Mouse (Mus musculus): Measurements from ENCODE around the gene Nedd9. TPM values are rescaled to one million over a fixed set of nuclear protein-coding genes. Genes with fewer than 3 reads are reported as not detected.

The Nedd9 gene
- total RNA-seq, 1 experiment from 2014 or later: 12.2 TPM

DNA sequence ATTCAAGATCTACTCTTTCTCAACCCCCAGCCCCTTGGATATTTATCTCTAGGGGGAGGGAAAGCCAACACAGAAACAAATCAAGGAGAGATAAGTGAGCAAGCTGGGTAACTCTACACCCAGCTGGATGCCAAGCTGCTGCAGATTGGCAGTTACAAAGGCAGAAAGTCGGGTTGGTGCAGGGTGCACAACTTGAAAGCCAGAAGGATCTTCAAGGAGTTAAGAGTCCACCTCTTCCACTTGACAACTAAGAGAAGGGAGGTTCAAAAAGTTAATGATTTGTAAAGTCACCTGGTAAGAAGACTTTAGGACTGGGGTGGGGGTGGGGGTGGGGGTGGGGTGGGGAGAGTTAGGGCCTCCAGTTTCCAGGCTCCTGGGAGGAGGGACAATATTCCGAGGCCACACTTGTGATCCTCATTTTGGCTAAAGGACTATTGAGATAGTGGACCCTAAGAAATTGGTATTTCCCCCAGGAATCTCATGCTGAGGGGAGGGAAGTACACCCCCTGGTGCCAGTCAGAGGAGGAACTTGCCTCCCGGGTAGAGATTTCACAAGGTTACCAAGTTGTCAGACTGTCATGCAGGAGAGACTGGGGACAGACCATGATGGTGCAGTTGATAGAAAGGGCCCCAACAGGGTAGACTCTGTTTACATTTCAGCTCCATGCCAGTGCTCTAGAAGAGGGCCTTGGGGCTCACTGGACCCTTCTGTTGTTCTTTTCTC is 143.8 kb downstream of the Nedd9 start:
- ATAC-seq (replicated peaks in 1 of 2; ENCODE audit: insufficient read depth in 1 of 2, low FRiP score in 2 of 2, low TSS enrichment in 1 of 2, low read depth in 1 of 2, poor library complexity in 2 of 2, severe bottlenecking in 2 of 2): no peak

DNA sequence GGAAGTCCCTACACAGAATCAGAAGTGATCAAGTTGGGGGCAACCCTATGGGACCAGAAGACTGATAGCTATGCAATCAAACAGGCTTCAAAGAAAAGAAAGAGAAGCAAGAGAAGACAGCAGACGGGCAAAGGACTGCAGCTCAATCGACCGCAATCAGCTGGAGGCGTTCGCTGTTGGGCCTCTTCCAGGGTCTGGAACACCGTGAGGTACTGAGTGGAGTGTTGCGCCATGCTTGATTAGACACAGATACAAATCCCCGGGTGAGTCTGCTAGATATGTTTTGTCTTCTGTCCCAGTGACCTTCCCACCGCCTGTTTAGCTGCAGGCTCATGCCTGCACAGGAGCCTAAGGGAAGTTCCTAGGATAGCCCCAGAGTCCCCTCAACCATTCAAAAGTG is 145.7 kb downstream of the Nedd9 start:
- no peak for ATAC-seq (replicated peaks in 1 of 2; ENCODE audit: insufficient read depth in 1 of 2, low FRiP score in 2 of 2, low TSS enrichment in 1 of 2, low read depth in 1 of 2, poor library complexity in 2 of 2, severe bottlenecking in 2 of 2)

DNA sequence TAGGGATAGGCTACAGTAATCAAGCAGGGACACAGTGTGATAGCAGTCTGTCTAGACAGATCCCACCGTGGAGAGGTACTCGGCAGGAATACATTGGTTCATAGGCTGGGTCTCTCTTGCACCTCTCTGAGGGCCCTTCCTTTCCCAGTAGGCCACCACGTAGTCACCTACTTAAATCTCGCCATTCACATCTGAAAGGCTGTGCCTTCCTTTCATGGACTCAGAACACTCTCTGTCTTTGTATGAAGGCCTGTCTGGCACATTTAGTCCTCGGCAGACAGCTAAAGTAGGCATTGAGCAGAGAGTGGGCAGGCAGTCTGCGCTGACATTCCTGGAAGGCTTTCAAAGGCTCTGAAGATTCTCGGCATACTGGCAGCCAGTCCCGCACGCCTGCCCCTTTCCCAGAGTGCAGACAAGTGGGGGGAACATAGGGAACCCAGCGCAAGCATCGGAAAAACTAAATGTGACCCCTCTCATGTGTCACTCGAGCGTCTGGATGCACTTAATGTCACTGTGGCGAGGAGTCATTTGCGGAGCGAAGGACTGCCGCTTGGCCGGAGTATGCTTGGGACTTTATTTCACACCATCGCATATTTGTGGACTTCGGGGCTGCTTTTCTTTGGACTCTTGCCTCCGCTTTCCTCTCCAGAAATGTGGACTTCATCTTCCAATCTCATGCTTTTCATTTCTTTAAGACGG is 147.4 kb downstream of the Nedd9 start:
- ATAC-seq (replicated peaks in 1 of 2; ENCODE audit: insufficient read depth in 1 of 2, low FRiP score in 2 of 2, low TSS enrichment in 1 of 2, low read depth in 1 of 2, poor library complexity in 2 of 2, severe bottlenecking in 2 of 2): no peak

DNA sequence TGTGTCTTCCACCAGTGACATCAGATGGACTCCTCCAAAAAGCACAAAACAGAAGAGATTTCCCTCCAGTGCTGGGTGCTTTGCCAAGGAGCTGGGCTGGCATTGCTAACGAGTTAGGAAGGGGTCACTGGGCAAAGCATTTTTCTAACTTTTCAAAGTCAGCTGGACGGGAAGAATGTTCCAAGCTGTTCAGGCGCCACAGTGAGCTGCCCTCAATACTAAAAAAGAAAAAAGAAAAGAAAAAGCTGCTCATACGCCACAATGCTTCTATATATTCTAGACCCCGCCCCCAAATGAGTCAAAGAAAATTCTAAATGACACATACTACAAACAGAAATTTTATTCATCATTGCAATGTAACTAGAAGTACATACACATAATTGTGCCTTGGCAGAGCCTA is 148.0 kb downstream of the Nedd9 start:
- no peak for ATAC-seq (replicated peaks in 1 of 2; ENCODE audit: insufficient read depth in 1 of 2, low FRiP score in 2 of 2, low TSS enrichment in 1 of 2, low read depth in 1 of 2, poor library complexity in 2 of 2, severe bottlenecking in 2 of 2)

DNA sequence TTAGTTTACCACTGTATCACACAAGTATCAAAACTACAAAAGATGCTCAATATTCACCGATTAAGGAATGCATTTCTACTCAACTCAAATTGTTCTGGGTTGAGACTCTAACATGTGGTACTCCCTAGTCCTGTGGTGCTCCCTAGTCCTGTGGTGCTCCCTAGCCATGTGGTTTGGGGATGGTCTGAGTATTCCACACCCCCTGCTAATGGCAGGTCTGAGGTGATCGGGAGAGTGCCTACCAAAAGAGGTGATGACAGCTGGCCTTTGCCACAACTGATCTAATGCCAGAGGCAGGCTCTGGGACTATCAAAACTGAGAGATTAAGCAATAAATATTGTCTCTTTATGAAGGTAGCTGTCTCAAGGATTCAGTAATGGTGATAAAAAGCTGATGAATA is 149.8 kb downstream of the Nedd9 start:
- no peak for ATAC-seq (replicated peaks in 1 of 2; ENCODE audit: insufficient read depth in 1 of 2, low FRiP score in 2 of 2, low TSS enrichment in 1 of 2, low read depth in 1 of 2, poor library complexity in 2 of 2, severe bottlenecking in 2 of 2)

DNA sequence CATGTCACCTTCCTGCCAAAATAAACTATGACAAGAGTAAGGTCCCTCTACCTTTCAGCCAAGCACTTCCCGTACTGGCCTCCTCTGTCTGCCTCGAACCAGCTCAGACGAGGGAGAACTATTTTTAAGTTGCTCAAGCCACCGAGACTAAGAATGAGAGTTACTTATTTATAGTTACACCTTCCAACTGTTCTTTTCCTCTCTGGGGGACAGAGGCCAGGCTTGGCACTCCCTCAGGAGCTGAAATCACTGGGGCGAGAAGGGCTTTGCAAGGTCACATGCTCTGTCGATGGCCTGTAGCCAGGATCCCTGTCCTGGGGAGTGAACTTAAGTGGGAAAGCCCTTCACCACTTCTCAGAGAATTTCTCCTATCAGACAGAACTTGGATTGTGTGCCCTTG is 150.9 kb downstream of the Nedd9 start:
- no peak for ATAC-seq (replicated peaks in 1 of 2; ENCODE audit: insufficient read depth in 1 of 2, low FRiP score in 2 of 2, low TSS enrichment in 1 of 2, low read depth in 1 of 2, poor library complexity in 2 of 2, severe bottlenecking in 2 of 2)

DNA sequence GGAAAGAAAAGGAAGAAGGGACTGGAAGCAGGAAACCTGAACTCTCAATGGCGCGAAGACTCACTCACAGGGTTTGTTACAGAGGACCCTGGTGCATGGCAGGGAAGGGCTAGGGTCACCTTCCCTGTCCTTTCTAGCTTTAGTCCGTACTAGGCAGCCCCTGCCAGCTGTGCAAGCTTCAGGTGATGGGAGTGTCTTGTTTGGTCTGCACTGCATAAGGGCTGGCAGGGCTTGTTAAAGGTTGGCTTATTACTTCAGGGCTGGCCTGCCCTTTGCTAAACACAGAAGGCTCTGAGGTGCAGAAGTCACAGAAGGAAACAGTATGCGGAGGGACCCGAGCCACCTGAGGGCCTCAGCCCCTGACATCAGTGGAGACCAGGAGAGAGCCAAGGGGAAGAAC is 151.4 kb downstream of the Nedd9 start:
- no peak for ATAC-seq (replicated peaks in 1 of 2; ENCODE audit: insufficient read depth in 1 of 2, low FRiP score in 2 of 2, low TSS enrichment in 1 of 2, low read depth in 1 of 2, poor library complexity in 2 of 2, severe bottlenecking in 2 of 2)

DNA sequence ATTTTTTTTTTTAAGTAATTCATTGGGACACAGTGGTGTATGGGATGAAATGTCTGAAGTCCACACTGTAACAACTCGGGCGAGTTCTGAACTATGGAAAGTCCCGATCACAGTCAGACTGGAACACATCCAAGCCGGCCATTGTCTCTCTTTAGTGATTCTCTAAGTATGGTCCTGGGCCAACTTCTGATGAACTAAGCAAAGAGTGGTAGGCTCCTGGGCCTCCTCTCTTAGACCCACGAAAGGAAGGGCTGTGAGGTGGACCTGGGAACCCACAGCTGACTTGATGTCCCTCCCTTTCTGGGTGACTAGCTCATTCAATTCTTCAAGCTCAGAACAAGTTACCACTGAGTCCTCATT is 152.5 kb downstream of the Nedd9 start:
- no peak for ATAC-seq (replicated peaks in 1 of 2; ENCODE audit: insufficient read depth in 1 of 2, low FRiP score in 2 of 2, low TSS enrichment in 1 of 2, low read depth in 1 of 2, poor library complexity in 2 of 2, severe bottlenecking in 2 of 2)

DNA sequence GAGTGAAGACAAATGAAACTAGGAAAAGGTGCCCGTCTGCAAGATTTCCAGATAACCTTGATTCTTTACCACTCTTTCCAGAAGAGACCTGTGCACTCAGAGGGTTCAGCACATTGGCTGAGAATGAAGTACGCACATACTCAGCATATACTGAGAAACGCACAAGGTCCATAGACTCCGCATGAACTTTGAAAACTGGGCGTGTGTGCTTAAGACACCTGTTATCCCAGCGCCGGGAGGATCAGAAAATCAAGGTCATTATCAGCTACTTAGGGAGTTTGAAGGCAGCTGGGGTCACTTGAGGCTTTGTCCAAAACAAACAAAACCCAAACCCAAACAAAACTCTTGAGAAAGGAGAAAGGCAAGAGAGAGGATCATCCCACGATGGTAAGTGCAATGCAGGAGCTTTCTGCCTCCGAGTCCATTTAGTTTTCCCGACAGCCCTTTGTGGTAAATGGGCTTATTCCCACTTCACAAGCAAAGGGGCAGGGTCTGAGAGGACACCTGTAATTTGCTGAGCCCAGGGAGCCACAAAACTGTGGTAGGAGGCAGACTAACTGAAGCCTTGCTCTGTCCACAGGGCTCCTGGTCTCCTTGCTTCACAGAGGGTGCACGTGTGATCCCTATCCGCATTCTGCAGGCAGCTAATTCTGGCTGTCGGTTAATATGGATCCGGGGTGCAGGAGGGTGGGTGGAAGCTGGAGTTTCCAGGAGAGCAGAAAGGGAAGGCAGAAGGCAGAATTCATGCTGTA is 153.1 kb downstream of the Nedd9 start:
- no peak for ATAC-seq (replicated peaks in 1 of 2; ENCODE audit: insufficient read depth in 1 of 2, low FRiP score in 2 of 2, low TSS enrichment in 1 of 2, low read depth in 1 of 2, poor library complexity in 2 of 2, severe bottlenecking in 2 of 2)

DNA sequence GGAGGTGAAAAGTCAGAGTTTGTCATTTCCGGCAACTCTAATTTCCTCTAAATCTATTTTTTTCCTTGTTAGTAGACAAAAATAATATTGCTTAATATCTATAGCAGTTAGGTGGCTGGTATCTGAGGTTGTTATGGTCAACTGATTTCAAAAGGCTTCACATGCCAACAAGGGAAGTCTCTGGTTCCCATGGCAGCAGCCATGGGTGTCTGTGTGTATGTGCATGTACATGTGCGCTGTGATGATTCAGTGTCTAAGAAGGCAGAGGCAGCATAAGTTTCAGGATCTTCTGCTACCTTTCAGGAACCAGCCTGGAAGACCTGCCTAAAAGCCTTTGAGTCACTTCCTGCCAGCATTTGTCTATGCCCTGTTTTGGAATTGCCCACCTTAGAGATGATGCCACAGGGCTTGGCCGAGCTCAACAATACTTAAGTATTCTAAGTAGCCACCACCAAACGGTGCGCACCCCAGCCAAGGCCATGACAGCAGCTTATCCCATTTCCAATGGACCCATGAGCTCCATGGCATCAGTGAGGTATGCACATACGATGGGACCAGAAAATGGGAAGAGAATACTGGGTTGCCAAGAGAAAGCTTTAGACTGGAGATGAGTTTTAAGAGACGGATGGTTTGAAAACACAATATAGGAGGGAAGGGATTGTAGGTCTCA is 155.4 kb downstream of the Nedd9 start:
- ATAC-seq (replicated peaks in 1 of 2; ENCODE audit: insufficient read depth in 1 of 2, low FRiP score in 2 of 2, low TSS enrichment in 1 of 2, low read depth in 1 of 2, poor library complexity in 2 of 2, severe bottlenecking in 2 of 2): no peak; a peak in 1 of 4 replicates

DNA sequence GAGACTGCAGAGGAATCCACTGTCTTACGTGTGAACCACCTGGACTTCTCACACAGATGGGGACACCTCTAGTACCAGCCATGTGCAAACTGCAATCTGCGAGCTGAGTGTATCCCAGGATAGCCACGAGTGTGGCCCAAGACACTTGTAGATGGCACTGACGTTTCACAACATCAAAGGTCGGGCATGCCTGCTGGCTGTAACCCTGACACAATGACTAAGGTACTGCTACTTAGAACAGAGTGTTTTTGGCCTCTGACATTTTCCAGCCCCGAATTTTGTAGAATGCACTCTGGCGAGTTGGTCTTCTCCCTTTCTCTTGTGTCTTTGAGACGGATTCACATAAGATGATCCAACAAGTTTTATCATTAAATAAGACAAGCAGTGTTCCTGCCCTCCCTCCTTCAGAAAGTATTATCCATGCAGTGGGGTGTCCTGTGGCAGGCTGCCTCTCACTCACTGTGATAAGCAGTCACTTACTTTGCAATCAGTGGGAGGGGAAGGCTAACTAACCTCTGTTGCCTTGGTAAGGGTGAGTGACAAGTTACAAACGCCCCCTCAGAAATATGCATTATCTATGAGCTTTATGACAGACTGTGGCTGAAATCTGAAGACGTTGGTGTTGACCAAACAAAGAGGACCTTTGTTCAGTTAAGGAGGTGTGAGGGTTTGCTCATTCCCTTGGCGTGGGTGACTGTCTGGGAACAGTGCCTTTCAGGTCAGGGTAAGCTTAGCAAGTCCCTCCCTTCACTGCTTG is 156.4 kb downstream of the Nedd9 start:
- no peak for ATAC-seq (replicated peaks in 1 of 2; ENCODE audit: insufficient read depth in 1 of 2, low FRiP score in 2 of 2, low TSS enrichment in 1 of 2, low read depth in 1 of 2, poor library complexity in 2 of 2, severe bottlenecking in 2 of 2)

DNA sequence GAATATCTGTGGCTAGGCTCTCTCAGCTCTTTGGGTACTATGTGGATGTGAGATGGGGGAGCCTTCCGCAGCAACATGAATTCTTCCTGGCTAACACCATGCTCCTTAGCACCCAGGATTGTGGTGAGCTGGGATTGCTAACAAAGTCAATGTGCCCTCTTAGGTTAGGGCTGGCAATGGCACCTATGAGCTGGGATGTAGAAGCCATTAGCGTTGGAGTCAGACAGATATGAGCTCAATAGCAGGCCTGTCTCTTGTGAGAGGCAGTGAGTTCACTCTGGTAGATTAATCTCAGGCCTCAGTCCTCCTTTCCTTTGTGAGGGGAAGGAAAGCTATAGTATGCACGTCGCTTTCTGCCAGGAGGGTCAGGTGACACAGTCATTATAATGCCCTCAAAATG is 157.1 kb downstream of the Nedd9 start:
- ATAC-seq (replicated peaks in 1 of 2; ENCODE audit: insufficient read depth in 1 of 2, low FRiP score in 2 of 2, low TSS enrichment in 1 of 2, low read depth in 1 of 2, poor library complexity in 2 of 2, severe bottlenecking in 2 of 2): no peak

DNA sequence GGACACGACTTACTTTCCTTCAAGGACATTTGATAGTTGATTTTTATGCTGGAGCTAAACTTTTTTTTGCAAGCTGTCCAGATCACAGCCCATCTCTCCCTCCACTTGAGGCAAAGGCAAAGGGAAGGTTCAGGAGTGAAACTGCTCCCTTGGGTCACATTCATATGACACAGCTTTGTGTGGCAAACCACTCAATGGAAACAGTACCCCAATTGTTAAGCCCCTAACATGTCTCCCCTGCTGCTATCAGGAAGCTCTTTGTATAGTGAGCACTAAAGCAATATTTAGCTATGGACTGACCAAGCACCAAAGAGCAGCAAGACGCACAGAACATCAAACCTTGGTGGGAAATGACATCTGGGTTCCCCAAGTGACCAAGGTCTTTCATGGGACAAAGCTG is 158.7 kb downstream of the Nedd9 start:
- ATAC-seq (replicated peaks in 1 of 2; ENCODE audit: insufficient read depth in 1 of 2, low FRiP score in 2 of 2, low TSS enrichment in 1 of 2, low read depth in 1 of 2, poor library complexity in 2 of 2, severe bottlenecking in 2 of 2): no peak

DNA sequence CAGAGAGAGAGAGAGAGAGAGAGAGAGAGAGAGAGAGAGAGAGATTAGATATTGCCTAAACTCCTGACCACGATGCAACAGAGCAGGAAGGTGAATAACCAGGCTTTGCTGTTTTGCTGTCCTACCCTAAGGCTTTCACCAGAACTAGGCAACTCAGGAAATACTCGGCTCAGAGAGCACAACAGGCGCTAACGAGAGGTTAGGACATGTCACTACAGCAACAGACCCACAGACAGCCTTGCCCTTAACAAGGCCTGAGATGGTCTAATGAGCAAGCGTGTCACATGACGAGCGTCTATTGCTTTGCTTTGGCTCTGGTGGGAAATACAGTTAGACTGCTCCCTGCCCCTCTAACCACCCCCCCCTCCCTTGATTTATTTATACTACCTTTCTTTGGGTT is 159.6 kb downstream of the Nedd9 start:
- no peak for ATAC-seq (replicated peaks in 1 of 2; ENCODE audit: insufficient read depth in 1 of 2, low FRiP score in 2 of 2, low TSS enrichment in 1 of 2, low read depth in 1 of 2, poor library complexity in 2 of 2, severe bottlenecking in 2 of 2)

DNA sequence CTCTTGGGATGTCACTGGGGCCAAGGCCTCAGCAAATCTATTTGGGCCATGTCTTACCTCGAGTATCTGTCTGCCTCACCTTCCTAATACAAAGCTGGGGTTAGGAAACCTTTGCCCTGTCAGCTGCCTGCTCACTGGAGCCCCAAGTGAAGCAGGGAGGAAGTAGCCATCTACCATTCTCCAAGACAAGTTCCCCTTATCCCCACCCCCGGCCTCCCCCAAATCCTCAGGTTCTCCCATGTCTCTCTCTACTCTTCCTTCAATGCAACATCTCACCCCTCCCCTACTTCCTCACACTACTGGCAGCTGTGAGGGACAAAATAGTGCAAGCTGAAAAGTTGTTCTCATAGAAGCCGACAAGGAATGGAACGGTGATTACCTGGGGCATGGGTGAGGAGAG is 161.0 kb downstream of the Nedd9 start:
- no peak for ATAC-seq (replicated peaks in 1 of 2; ENCODE audit: insufficient read depth in 1 of 2, low FRiP score in 2 of 2, low TSS enrichment in 1 of 2, low read depth in 1 of 2, poor library complexity in 2 of 2, severe bottlenecking in 2 of 2)

DNA sequence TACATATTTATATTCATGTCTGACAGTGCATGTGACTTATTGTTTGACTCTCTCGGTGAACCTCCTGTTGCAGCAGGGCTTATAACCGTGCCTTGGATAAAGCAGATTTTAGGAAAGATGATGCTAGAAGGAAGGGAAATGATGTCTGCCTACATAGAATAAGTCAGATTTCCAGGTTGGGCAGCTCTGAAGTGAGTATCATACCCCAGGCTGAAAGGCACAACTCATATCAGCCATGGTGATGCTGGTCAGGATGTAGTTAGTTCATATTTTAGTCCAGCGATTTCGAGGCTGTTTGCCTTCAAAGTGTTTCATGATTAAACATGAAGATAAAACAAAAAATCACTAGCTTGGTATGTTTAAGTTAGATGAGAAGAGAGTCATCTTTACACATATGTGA is 161.8 kb downstream of the Nedd9 start:
- no peak for ATAC-seq (replicated peaks in 1 of 2; ENCODE audit: insufficient read depth in 1 of 2, low FRiP score in 2 of 2, low TSS enrichment in 1 of 2, low read depth in 1 of 2, poor library complexity in 2 of 2, severe bottlenecking in 2 of 2)

DNA sequence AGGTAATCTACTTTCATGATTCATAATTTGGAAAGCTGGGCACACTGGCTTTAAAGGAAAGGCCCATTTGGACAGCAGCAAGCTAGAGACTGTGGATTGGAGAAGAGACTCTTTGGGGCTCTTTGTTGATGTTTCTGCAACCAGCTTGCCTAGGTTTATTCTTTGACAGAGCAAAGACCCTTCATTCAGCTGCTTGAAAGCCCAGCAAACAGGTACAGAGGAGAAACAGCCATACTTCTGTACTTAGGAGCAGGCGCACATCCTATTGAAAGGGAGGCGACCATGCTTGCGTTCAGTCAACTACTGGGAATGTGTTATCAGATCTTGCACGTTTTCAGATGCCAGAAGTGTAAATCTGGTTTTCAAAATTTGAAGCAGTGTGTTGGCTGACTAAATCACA is 162.5 kb downstream of the Nedd9 start:
- no peak for ATAC-seq (replicated peaks in 1 of 2; ENCODE audit: insufficient read depth in 1 of 2, low FRiP score in 2 of 2, low TSS enrichment in 1 of 2, low read depth in 1 of 2, poor library complexity in 2 of 2, severe bottlenecking in 2 of 2)
